Mouse (Mus musculus) activated CD4-positive, CD25-positive, alpha-beta regulatory T cell, adult 9 weeks (primary cell): ENCODE measurements around the gene BC067074. TPM values are rescaled to one million over a fixed set of nuclear protein-coding genes. Genes with fewer than 3 reads are reported as not detected.

Experiments
- polyA plus RNA-seq: library from polyadenylated mRNA; unstranded; fragments of 100-300 nt; shearing (Covaris generic); gene quantifications from one replicate; pipeline ENCODE4 v1.2.1, GENCODE M21; 2017

BC067074 gene
- not detected for polyA plus RNA-seq

GRCm38 (mm10) chr13:113292975-113293706 lies at the start of gene BC067074:
TSS of gene BC067074 (plus strand) at chr13:113293159.

Other genes with a start within 250 kb of the BC067074 start
- not detected for gene Gpx8, start 246.7 kb upstream of the BC067074 start, polyA plus RNA-seq
- gene Gzma, start 192.2 kb upstream of the BC067074 start, polyA plus RNA-seq = 3.5 TPM
- 0.26 TPM for gene Esm1, start 83.5 kb upstream of the BC067074 start, polyA plus RNA-seq
- gene Gzmk, start 67.3 kb upstream of the BC067074 start, polyA plus RNA-seq = 4.0 TPM